Mouse (Mus musculus): Measurements from ENCODE around the gene Tln1.
A peak's percentile ranks its signal among the peaks of the same experiment; 100 is the strongest.
"Not testable (repeated sequence)": the region's sequence is repeated elsewhere in the genome, so short reads cannot be mapped to it uniquely, and the experiment has no call there.

Tln1 gene

GRCm38 (mm10) chr4:43506074-43506473 is 56.4 kb downstream of the Tln1 start:
- DNase-seq (ENCODE audit: low spot score in 2 of 2) = no peak

DNA sequence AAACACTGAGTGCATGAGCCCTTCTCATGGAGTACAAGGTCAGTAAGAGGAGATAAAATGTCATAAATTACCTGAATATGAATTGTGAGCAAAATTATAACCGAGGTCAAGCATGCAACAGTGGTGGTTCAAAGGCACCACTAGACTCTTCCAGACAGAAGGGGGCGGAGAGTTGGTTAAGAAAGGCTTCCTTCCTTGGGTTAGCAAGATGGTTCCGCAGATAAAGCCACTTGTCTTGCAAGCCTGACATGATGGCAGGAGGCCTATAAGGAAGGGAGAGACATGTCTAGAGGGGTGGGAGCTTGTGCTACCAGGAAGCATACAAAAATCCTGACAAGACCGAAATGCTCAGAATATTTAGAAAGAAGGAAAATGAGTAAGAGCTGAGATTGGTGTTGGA is 58.2 kb downstream of the Tln1 start:
- no peak for DNase-seq (ENCODE audit: low spot score in 2 of 2)

DNA sequence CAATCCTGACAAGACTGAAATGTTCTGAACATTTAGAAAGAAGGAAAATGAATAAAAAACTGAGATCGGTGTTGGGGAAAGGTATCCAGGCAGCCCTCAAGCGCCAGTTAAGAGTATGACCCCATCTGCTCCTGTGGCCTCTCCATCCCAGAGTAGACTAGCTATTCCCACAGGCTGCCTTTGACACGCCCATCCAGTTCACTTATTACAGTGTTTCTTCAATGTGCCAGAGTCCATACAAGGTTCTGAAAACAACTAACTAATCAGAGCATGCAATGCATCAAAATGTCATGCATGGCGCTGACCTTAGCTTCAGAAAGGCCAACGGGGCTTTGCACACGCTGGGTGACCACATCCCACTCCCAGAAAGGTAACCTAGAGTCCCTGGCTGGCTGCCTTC is 59.0 kb downstream of the Tln1 start:
- no peak for DNase-seq (ENCODE audit: low spot score in 2 of 2)

DNA sequence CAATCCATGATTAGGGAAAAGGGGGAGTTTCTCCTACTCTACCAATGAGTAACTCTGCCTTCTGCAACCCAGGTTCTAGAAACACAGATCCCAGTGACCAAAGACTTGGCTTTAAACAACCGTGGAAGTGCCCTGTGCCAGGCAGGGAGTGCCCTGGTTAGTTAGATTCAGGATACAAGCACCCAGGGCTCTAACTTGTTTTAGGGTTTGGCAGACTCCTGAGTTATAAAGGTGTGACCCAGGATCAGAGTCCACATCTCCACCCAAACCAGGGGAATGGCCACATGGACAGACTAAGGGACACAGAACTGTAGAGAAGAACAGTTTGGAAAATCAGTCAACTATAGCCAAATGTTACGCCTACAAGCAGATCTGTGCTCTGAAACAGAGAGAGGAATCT is 59.5 kb downstream of the Tln1 start:
- DNase-seq (ENCODE audit: low spot score in 2 of 2) = no peak

DNA sequence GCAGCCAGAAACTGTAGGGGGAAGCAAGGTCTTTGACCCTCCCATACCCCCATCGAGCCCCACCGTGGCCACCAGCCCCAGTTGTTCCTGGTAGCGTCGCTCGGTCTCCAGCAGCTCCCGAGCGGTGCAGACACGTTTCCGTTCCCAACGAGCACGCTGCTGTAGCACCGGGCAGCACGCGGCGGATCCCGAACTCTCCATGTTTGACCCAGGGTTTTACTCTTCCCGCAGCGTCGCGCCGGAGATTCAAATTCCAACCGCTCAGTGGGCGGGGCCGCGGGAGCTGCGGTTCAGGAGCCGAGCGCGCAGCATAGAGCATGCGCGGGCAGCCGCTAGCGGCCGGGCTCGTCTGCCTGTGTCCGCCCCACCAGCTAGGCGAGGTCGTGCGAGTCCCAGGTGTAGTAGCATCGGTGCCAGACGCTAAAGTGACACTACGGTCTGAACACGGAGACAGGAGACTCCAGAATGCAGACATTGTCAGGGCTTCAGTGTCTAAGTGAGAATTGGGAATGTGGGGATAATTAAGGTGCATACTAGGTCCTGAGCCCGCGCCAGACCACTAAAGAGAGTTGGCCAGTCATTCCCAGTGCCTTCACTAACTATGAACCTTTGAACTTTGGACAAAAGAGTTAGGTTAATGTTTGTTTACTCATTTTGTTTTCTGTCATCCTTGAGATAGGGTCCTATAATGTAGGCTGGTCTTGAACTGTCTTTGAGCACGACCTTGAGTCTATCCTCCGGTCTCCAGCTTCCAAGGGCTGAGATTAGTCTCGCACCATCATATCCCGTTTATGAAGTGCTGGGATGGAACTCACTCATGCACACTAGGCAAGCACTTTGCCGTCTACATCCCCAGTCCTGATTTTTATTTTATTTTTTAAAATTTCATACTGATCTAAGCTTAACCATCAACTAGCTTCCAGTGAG is 62.8 kb downstream of the Tln1 start, which contains the start of gene Arhgef39:
TSS of gene Arhgef39 (minus strand) at position 289 of the 927 bp plus-strand sequence.
- DNase-seq (ENCODE audit: low spot score in 2 of 2) = peak; percentile 75 to 78

GRCm38 (mm10) chr4:43498983-43499382 is 63.5 kb downstream of the Tln1 start:
- DNase-seq (ENCODE audit: low spot score in 2 of 2) = no peak

- no peak for DNase-seq (ENCODE audit: low spot score in 2 of 2)
These were observed 64.5 kb downstream of the Tln1 start for GRCm38 (mm10) chr4:43497946-43498345.

- DNase-seq (ENCODE audit: low spot score in 2 of 2) = no peak
These were observed 65.1 kb downstream of the Tln1 start for GRCm38 (mm10) chr4:43497405-43497804.

DNA sequence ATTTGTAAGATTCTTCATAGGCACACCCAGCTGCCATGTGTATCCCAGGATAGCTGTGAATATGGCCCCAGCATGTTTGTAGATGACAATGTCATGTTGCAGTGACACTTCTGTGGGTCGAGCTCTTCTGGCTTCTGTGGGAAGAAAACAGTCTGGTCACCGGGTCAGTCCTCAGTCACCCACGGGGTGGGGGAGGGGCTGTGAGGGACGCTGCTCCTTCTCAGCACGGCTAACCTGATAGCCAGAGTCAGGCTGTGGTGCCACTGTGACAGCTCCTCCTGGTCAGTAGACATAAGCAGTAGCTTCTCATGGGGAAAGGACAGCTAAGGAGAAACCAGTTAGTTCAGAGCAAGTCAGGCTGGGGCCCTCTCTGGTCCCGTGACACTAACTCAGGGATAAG is 65.9 kb downstream of the Tln1 start:
- DNase-seq (ENCODE audit: low spot score in 2 of 2) = no peak

- no peak for DNase-seq (ENCODE audit: low spot score in 2 of 2)
These were observed 68.6 kb downstream of the Tln1 start for GRCm38 (mm10) chr4:43493846-43494240.

DNA sequence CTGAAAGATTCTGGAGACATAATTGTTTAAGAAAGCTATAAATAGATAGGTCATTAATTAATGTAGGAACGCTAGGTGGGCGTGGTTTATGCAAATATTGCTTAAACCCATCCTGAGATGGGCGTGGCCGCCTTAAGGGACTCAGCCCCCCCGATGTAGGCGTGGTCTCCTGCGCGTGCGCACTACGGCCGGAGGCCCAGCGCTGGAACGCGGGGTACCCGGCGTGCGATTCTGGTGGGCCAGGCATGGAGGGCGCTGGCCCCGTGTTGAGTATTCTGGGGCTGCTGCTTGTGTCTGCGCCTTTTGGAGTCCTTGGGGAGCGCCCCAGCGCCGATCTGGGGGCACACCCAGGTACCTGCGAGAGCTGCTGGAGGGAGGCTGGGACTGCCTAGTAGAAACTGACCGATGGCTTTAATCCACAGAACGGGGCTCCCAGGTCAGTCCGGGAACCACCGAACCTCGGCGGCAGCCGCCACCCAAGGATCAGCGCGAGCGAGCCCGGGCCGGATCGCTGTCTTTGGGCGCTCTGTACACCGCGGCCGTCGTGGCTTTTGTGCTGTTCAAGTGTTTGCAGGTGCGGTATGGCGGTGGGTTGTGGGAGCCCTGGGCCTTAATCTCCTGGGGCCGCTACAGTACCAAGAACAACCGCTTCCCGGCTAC is 69.2 kb downstream of the Tln1 start:
- DNase-seq (ENCODE audit: low spot score in 2 of 2) = peak; percentile 95 to 99

- peak; percentile 79 to 80 for DNase-seq (ENCODE audit: low spot score in 2 of 2)
These were observed 69.7 kb downstream of the Tln1 start, which contains the start of gene Ccdc107 for GRCm38 (mm10) chr4:43492821-43493185. TSS of gene Ccdc107 (plus strand) at chr4:43492900.

- DNase-seq (ENCODE audit: low spot score in 2 of 2) = no peak
These were observed 70.2 kb downstream of the Tln1 start for GRCm38 (mm10) chr4:43492101-43492820.

GRCm38 (mm10) chr4:43490801-43491200 is 71.7 kb downstream of the Tln1 start:
- no peak for DNase-seq (ENCODE audit: low spot score in 2 of 2)

DNA sequence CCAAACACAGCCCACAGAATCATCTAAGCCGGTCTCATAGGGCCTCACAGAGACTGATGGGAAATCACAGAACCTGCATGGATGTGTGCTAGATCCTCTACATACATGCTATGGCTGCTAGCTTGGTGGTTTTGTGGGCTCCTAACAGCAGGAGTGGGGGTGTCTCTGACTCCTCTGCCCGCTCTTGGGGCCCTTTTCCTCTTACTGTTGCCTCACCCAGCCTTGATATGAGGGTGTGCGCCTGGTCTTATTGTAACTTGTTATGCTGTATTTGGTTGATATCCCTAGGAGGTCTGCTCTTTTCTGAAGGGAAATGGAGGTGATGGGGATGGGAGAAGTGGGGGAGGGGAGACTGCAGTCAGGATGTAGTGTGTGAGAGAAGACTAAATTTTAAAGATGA is 72.9 kb downstream of the Tln1 start:
- DNase-seq (ENCODE audit: low spot score in 2 of 2) = no peak

DNA sequence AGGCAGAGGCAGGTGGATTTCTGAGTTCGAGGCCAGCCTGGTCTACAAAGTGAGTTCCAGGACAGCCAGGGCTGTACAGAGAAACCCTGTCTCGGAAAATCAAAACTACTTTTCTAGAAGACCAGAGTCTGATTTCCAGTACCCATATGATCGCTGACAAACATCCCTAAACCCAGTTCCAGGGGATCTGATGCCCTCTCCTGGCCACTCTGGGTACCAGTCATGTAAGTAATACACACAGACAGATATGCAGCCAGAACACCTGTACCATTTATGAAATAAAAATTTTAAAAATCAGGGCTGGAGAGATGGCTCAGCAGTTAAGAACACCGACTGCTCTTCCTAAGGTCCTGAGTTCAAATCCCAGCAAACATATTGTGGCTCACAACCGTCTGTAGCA is 76.8 kb downstream of the Tln1 start:
- DNase-seq (ENCODE audit: low spot score in 2 of 2) = not testable (repeated sequence)

DNA sequence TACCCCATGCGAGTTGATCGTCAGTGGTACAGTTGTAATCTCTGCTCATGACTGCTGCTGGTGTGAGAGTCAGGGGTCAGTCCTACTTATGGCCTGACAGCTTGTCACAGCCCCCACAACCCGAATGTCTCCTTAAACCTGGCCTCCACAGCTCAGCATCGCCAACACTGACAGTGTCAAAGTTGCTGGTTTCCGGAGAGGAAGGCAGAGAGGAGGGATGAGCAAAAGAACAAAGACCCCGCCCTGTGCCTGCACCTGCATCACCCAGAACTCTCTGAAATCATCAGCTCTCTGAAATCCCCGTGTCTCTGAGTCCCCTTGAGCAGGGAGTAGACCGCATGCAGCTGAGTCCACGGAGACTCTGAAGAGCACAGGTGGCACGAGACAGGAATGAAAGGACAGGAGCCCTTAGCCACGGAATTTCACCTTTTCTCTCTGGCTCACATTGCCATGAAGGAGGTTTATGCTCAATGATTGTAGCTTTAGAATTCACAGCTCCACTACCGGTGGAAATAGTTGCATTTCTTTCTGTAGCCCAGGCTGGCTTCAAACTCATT is 78.9 kb downstream of the Tln1 start, which contains the start of gene Sit1:
TSS of gene Sit1 (minus strand) at position 200 of the 557 bp plus-strand sequence.
- DNase-seq (ENCODE audit: low spot score in 2 of 2) = no peak

- no peak for DNase-seq (ENCODE audit: low spot score in 2 of 2)
These were observed 79.9 kb downstream of the Tln1 start for GRCm38 (mm10) chr4:43482591-43482990.

DNA sequence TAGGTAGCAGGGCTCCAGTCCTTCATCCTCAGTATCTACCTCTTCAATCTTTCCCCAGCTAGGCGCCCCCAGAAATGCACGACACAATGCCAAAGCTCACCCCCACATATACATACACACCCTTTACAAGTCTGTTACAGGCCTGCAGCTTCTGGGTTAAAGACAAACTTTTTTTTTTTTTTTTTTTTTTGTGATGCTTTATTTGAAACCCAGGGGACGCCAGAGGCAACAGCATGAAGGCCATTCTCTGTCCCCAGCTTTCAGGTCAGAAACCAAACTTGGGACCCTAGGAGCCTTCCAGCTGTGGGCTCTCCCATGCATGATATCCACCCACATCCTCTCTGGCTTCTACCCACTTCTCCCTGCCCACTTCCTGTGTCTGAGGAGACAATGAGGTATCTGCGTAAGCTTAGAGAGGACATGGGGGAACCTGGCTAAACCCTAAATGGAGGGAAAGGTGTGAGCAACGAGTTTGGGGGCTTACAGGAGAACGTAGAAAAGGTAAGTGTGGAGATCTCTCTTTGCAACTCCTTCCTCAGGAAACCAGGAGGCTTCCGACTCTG is 80.5 kb downstream of the Tln1 start:
- no peak for DNase-seq (ENCODE audit: low spot score in 2 of 2)
